In the genomic region with DNA sequence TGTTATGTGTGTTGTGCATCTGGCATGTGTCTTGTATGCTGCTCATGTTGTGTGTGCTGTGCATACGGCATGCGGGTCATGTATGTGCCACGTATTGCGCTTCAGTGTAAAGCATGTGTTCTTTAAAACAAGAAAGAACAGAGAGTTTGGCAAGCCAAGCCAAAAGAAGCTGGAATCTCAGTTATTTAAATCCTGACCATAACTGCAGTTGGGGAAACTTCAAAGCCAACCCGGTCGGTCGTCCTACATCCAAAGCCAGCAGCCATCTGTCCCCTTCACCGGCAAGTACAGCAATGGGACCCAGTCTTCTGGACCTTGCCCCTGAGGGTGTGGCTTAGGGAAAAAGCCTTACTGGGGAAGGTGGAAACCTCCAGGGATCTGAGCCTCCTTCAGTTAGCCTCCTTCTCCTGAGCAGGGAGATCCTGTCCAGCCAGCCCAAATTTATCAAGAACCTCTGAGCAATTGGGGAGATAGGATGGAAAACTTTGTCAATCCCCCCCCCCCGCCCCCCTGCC, we compare ENCODE assay signal across 24 mouse cellular contexts. TPM values are rescaled to one million over a fixed set of nuclear protein-coding genes. Genes with fewer than 3 reads are reported as not detected.
DNase-seq lines count a peak whose midpoint lies in the region; ATAC-seq and TF ChIP-seq lines count a peak whose summit lies in the region.
"Had no signal": no experiment of that assay in that cellular context is flagged by ENCODE, and none has a peak within 500 bp of the region (broad histone marks: within the 10 kb centered on the region; RNA-seq: fewer than 3 reads in every experiment).

No protein-coding gene starts in this region.

- no peaks in the 10 kb centered on the region for H3K36me3 ChIP-seq in forebrain, embryonic 15.5 days
- no peaks in the 10 kb centered on the region for H3K36me3 ChIP-seq in forebrain, embryonic 11.5 days (ENCODE audit: control insufficient read depth, insufficient read depth, low read length)
- no peaks in the 10 kb centered on the region for H3K36me3 ChIP-seq in lung, embryonic 16.5 days (ENCODE audit: control insufficient read depth, insufficient read depth, low read length)
- no peaks in the 10 kb centered on the region for H3K36me3 ChIP-seq in limb, embryonic 10.5 days
- no peaks in the 10 kb centered on the region for H3K36me3 ChIP-seq in stomach, embryonic 16.5 days (ENCODE audit: control insufficient read depth, insufficient read depth, low read length)
- H3K36me3 ChIP-seq in thymus, adult 2 months (ENCODE audit: control insufficient read depth, insufficient read depth, low read length): no peaks in the 10 kb centered on the region
- H3K36me3 ChIP-seq: heart, embryonic 12.5 days; hindbrain, embryonic 12.5 days; liver, embryonic 12.5 days had no signal

- no peak for TF ChIP-seq CTCF in thymus, adult 2 months (IDR thresholded peaks at IDR 0.05; ENCODE audit: borderline replicate concordance, control insufficient read depth, extremely low read depth, insufficient read depth, low read length, poor library complexity)

- no peak overlapping the region for H3K9ac ChIP-seq in forebrain, embryonic 15.5 days (replicated peaks)
- no peak overlapping the region for H3K9ac ChIP-seq in forebrain, embryonic 11.5 days (ENCODE audit: low read length)
- H3K9ac ChIP-seq in lung, embryonic 16.5 days (ENCODE audit: low read length): no peak overlapping the region
- H3K9ac ChIP-seq in stomach, embryonic 16.5 days (ENCODE audit: low read length): no peak overlapping the region
- H3K9ac ChIP-seq: heart, embryonic 12.5 days; hindbrain, embryonic 12.5 days; liver, embryonic 12.5 days had no signal

- H3K4me3 ChIP-seq in forebrain, embryonic 15.5 days: no peak overlapping the region
- no peak overlapping the region for H3K4me3 ChIP-seq in forebrain, embryonic 11.5 days (ENCODE audit: low read depth, low read length)
- H3K4me3 ChIP-seq in lung, embryonic 16.5 days (ENCODE audit: low read length): no peak overlapping the region
- H3K4me3 ChIP-seq in limb, embryonic 10.5 days: no peak overlapping the region
- no peak overlapping the region for H3K4me3 ChIP-seq in stomach, embryonic 16.5 days (replicated peaks; ENCODE audit: low read length)
- H3K4me3 ChIP-seq in thymus, adult 2 months (ENCODE audit: control insufficient read depth, insufficient read depth, low read length): no peak overlapping the region
- H3K4me3 ChIP-seq: heart, embryonic 12.5 days; hindbrain, embryonic 12.5 days; liver, embryonic 12.5 days had no signal

- H3K27ac ChIP-seq in forebrain, embryonic 15.5 days (replicated peaks): peak overlapping the region; percentile 37; the same call in 1 of the 2 replicates
- H3K27ac ChIP-seq in forebrain, embryonic 11.5 days (ENCODE audit: low read depth, low read length): no peak overlapping the region
- peak overlapping the region; percentile 84; the same call in 1 of the 2 replicates for H3K27ac ChIP-seq in lung, embryonic 16.5 days (ENCODE audit: low read length)
- peak overlapping the region; percentile 4; the same call in 1 of the 2 replicates for H3K27ac ChIP-seq in limb, embryonic 10.5 days
- H3K27ac ChIP-seq in stomach, embryonic 16.5 days (ENCODE audit: low read length): peak overlapping the region; percentile 69
- no peak overlapping the region for H3K27ac ChIP-seq in thymus, adult 2 months (ENCODE audit: control insufficient read depth, insufficient read depth, low read length)
- H3K27ac ChIP-seq: hindbrain, embryonic 12.5 days; kidney, postnatal 0 days; liver, embryonic 12.5 days; macrophage had no signal

- 71% methylated on average over 9 of the region's 9 CpGs for WGBS in forebrain, embryonic 15.5 days
- WGBS in forebrain, embryonic 11.5 days: 89% methylated on average over 9 of the region's 9 CpGs
- 49% methylated on average over 9 of the region's 9 CpGs for WGBS in lung, embryonic 16.5 days
- WGBS in limb, embryonic 10.5 days: 65% methylated on average over 9 of the region's 9 CpGs
- WGBS in stomach, embryonic 16.5 days: 52% methylated on average over 9 of the region's 9 CpGs
- 93% methylated on average over 9 of the region's 9 CpGs for WGBS in thymus, adult 2 months

- no peaks in the 10 kb centered on the region for H3K9me3 ChIP-seq in forebrain, embryonic 15.5 days
- H3K9me3 ChIP-seq in forebrain, embryonic 11.5 days (ENCODE audit: control insufficient read depth, low read length): no peaks in the 10 kb centered on the region
- H3K9me3 ChIP-seq in lung, embryonic 16.5 days (ENCODE audit: control insufficient read depth, low read length): no peaks in the 10 kb centered on the region
- H3K9me3 ChIP-seq in limb, embryonic 10.5 days (replicated peaks): no peaks in the 10 kb centered on the region
- no peaks in the 10 kb centered on the region for H3K9me3 ChIP-seq in stomach, embryonic 16.5 days (replicated peaks; ENCODE audit: control insufficient read depth, low read length)
- H3K9me3 ChIP-seq: heart, embryonic 12.5 days; hindbrain, embryonic 12.5 days; liver, embryonic 12.5 days had no signal

- TF ChIP-seq POLR2A in thymus, adult 2 months (IDR thresholded peaks at IDR 0.05; ENCODE audit: control insufficient read depth, extremely low read depth, insufficient read depth, low read length, poor library complexity): no peak

- peaks cover 12% of the 10 kb centered on the region for H3K4me1 ChIP-seq in forebrain, embryonic 15.5 days
- peaks cover 5% of the 10 kb centered on the region for H3K4me1 ChIP-seq in forebrain, embryonic 11.5 days (replicated peaks; ENCODE audit: control insufficient read depth, insufficient read depth, low read length)
- H3K4me1 ChIP-seq in lung, embryonic 16.5 days (replicated peaks; ENCODE audit: control insufficient read depth, insufficient read depth, low read length): peaks cover 12% of the 10 kb centered on the region
- H3K4me1 ChIP-seq in limb, embryonic 10.5 days: peaks cover 71% of the 10 kb centered on the region
- H3K4me1 ChIP-seq in stomach, embryonic 16.5 days (ENCODE audit: control insufficient read depth, insufficient read depth, low read length): peaks cover 19% of the 10 kb centered on the region
- no peaks in the 10 kb centered on the region for H3K4me1 ChIP-seq in thymus, adult 2 months (replicated peaks; ENCODE audit: control insufficient read depth, insufficient read depth, low read length)
- H3K4me1 ChIP-seq: liver, embryonic 12.5 days had no signal

- DNase-seq in forebrain, embryonic 11.5 days (ENCODE audit: low spot score): no peak
- no peak for DNase-seq in lung, postnatal 14 days
- DNase-seq in limb, embryonic 10.5 days (ENCODE audit: low spot score): no peak
- no peak for DNase-seq in thymus, adult 2 months
- DNase-seq in urinary bladder, postnatal 4 days (ENCODE audit: low spot score in 2 of 2): no peak
- DNase-seq: adrenal gland, postnatal 10 days; cerebellum, adult 11 months; cerebellum, postnatal 14 days; embryo, embryonic 11 days; layer of hippocampus, postnatal 36 days; retina, postnatal 1 day; thymus, postnatal 4 days had no signal

- no peak overlapping the region for H3K4me2 ChIP-seq in forebrain, embryonic 15.5 days (replicated peaks)
- H3K4me2 ChIP-seq in forebrain, embryonic 11.5 days (ENCODE audit: low read depth, low read length, severe bottlenecking): no peak overlapping the region
- H3K4me2 ChIP-seq in lung, embryonic 16.5 days (ENCODE audit: low read depth, low read length): no peak overlapping the region
- no peak overlapping the region for H3K4me2 ChIP-seq in stomach, embryonic 16.5 days (ENCODE audit: low read depth, low read length)
- H3K4me2 ChIP-seq: heart, embryonic 12.5 days; hindbrain, embryonic 12.5 days; liver, embryonic 12.5 days; midbrain, embryonic 11.5 days had no signal

- ATAC-seq in forebrain, embryonic 15.5 days (replicated peaks): no peak
- no peak for ATAC-seq in forebrain, embryonic 11.5 days (replicated peaks; ENCODE audit: low FRiP score)
- ATAC-seq in lung, embryonic 16.5 days (ENCODE audit: low read depth): peak; percentile 56; the same call in 1 of the 2 replicates
- ATAC-seq in stomach, embryonic 16.5 days (ENCODE audit: insufficient read depth, low FRiP score): peak; percentile 61; the same call in 1 of the 2 replicates
- ATAC-seq: activated CD4-positive, CD25-positive, alpha-beta regulatory T cell, adult 4 months; CD4-positive, CD25-positive, alpha-beta regulatory T cell, adult 4 months; inflammation-experienced regulatory T-cells, adult 6 months; liver, embryonic 12.5 days had no signal

- H3K27me3 ChIP-seq in forebrain, embryonic 15.5 days: no peaks in the 10 kb centered on the region
- H3K27me3 ChIP-seq in forebrain, embryonic 11.5 days (ENCODE audit: control insufficient read depth, insufficient read depth, low read length): no peaks in the 10 kb centered on the region; the same call in 1 of the 2 replicates
- no peaks in the 10 kb centered on the region for H3K27me3 ChIP-seq in lung, embryonic 16.5 days (ENCODE audit: control insufficient read depth, insufficient read depth, low read depth, low read length)
- H3K27me3 ChIP-seq in limb, embryonic 10.5 days (ENCODE audit: low read depth, poor library complexity, severe bottlenecking): no peaks in the 10 kb centered on the region
- H3K27me3 ChIP-seq in stomach, embryonic 16.5 days (ENCODE audit: control insufficient read depth, insufficient read depth, low read length): no peaks in the 10 kb centered on the region
- no peaks in the 10 kb centered on the region for H3K27me3 ChIP-seq in thymus, adult 2 months (ENCODE audit: control insufficient read depth, insufficient read depth, low read length)
- H3K27me3 ChIP-seq: hindbrain, embryonic 12.5 days had no signal

RNA-seq across cellular contexts. Expression of a gene that starts 26.0 kb away (rescaled TPM):
- 23.7 and 23.9 TPM in 2 replicates for polyA plus RNA-seq in forebrain, embryonic 15.5 days (2015; fragmentation: Nextera tagmentation; extraction: Ambion mirVana)
- 15.1 and 15.5 TPM in 2 replicates for polyA plus RNA-seq in forebrain, embryonic 11.5 days (2014; fragmentation: Nextera tagmentation; extraction: Ambion mirVana)
- polyA plus RNA-seq in lung, embryonic 16.5 days (2015; fragmentation: Nextera tagmentation; extraction: Ambion mirVana): 9.5 and 11.0 TPM in 2 replicates
- polyA plus RNA-seq in limb, embryonic 10.5 days (2016; fragmentation: Nextera tagmentation; extraction: Ambion mirVana): 11.1 and 13.9 TPM in 2 replicates
- polyA plus RNA-seq in stomach, embryonic 16.5 days (2015; fragmentation: Nextera tagmentation; extraction: Ambion mirVana): 9.9 and 10.4 TPM in 2 replicates
- 42.8 and 58.3 TPM in 2 replicates for polyA plus RNA-seq in thymus, adult 2 months (2012; rRNA removed)

Comparison
In these comparisons a context has a peak if more than half of its experiments do, and no peak if none do; other contexts are left out.
1. H3K27ac ChIP-seq: peak in forebrain, embryonic 15.5 days (single experiment), lung, embryonic 16.5 days (single experiment), limb, embryonic 10.5 days (single experiment) and stomach, embryonic 16.5 days (single experiment); none in forebrain, embryonic 11.5 days (single experiment) and thymus, adult 2 months (single experiment).
2. ATAC-seq: peak in lung, embryonic 16.5 days (single experiment) and stomach, embryonic 16.5 days (single experiment); none in forebrain, embryonic 15.5 days (single experiment) and forebrain, embryonic 11.5 days (single experiment).